In the genomic region with DNA sequence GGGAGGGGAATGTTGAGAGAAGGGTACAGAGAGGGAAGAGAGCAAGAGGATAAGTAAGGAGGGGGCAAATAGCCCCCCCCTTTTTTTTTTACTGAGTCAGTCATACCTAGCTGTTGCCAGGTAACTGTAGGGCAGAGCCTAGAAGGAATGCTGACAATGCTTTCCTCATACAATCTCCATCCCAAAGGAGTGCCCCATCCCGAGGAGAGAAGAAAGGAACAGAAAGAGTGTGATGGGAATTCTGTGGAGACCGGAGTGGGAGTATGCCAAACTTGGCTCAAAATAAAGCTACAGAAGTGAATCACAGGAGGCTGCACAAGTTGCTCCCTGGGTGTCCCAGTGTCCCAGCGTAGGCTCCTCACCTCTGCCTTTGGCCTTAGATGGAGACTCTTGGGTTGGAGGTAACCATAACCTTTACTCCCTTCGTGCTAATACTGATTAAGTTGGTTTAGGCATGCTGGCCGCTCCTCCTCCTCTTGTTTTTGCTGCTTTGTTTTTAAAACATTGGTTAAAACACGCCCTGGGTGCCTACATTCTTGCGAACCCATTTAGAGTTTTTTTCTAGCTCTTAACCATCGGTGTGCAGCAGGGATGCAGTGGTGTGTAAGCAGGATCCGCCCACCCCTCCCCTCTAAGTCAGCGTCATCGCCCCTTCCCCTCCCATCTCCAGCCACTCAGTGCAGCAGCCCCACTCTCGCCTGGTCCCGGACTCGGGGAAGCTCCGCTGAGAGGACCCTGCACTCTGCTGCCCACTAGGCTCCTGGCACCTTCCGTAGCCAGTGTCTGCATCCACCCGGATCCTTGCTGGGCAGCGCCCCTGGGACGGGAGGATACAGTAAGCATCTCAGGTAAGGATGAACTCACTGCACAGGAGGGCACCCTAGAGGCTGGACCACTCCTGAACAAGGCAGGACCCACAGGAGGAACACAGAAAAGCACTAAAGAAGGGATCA, we compare ENCODE assay signal across 9 mouse cellular contexts. TPM values are rescaled to one million over a fixed set of nuclear protein-coding genes. Genes with fewer than 3 reads are reported as not detected.
DNase-seq lines count a peak whose midpoint lies in the region; ATAC-seq and TF ChIP-seq lines count a peak whose summit lies in the region.
"Had no signal": no experiment of that assay in that cellular context is flagged by ENCODE, and none has a peak within 500 bp of the region (broad histone marks: within the 10 kb centered on the region; RNA-seq: fewer than 3 reads in every experiment).

TSS of gene Prss35 (plus strand) at position 691 of the 953 bp plus-strand sequence.

- peaks cover 17% of the 10 kb centered on the region for H3K27me3 ChIP-seq in limb, embryonic 10.5 days (ENCODE audit: low read depth, poor library complexity, severe bottlenecking)
- H3K27me3 ChIP-seq in neural tube, embryonic 14.5 days (ENCODE audit: control insufficient read depth, insufficient read depth, low read length), result no peaks in the 10 kb centered on the region

- peak within 1 kb of the TSS; percentile 46 for H3K4me3 ChIP-seq in left cerebral cortex, adult 2 months
- peak within 1 kb of the TSS; percentile 50 for H3K4me3 ChIP-seq in limb, embryonic 10.5 days
- peak within 1 kb of the TSS; percentile 32 for H3K4me3 ChIP-seq in neural tube, embryonic 14.5 days (ENCODE audit: low read depth, low read length)

- H3K9ac ChIP-seq in neural tube, embryonic 14.5 days (replicated peaks; ENCODE audit: low read depth, low read length), result peak within 1 kb of the TSS; percentile 54
- H3K9ac ChIP-seq: liver, embryonic 14.5 days had no signal

- H3K4me2 ChIP-seq in neural tube, embryonic 14.5 days (ENCODE audit: low read depth, low read length), result peak within 1 kb of the TSS; percentile 67

- no peak within 1 kb of the TSS for H3K27ac ChIP-seq in left cerebral cortex, adult 2 months
- H3K27ac ChIP-seq in limb, embryonic 10.5 days, result peak within 1 kb of the TSS; percentile 27; the same call in 1 of the 2 replicates
- H3K27ac ChIP-seq in neural tube, embryonic 14.5 days (ENCODE audit: low read depth, low read length), result no peak within 1 kb of the TSS
- H3K27ac ChIP-seq: liver, embryonic 14.5 days had no signal

- intact Hi-C loops in left cerebral cortex, adult 2 months (cut with DNase I), result loop anchor here (5.0 to 10.0 kb wide), 2 partner anchors 46 to 278 kb away; partner anchors contain the start of genes Dop1a, Me1 and Ube2cbp

- H3K4me1 ChIP-seq in limb, embryonic 10.5 days, result peaks cover 18% of the 10 kb centered on the region
- peaks cover 6% of the 10 kb centered on the region; the same call in 1 of the 2 replicates for H3K4me1 ChIP-seq in neural tube, embryonic 14.5 days (ENCODE audit: control insufficient read depth, insufficient read depth, low read length)

- peak; percentile 94 for ATAC-seq in neural tube, embryonic 14.5 days (ENCODE audit: low read depth)

- no peak; the same call in none of the 2 replicates for TF ChIP-seq CTCF in left cerebral cortex, adult 2 months (IDR thresholded peaks at IDR 0.05)

- peak in 1 of 2 experiments; percentile 35 for DNase-seq in left cerebral cortex, adult 2 months (ENCODE audit: extremely low spot score in 1 of 2, low spot score in 2 of 2)
- DNase-seq in left cerebral cortex, adult 9 months (ENCODE audit: low spot score in 2 of 2), result no peak
- peak; percentile 19 to 23 for DNase-seq in adrenal gland, postnatal 4 days (ENCODE audit: low spot score in 2 of 2)
- DNase-seq in gastrocnemius, postnatal 25 days, result peak; percentile 12
- peak; percentile 69 for DNase-seq in limb, embryonic 10.5 days (ENCODE audit: low spot score)
- no peak for DNase-seq in thymus, postnatal 0 days (ENCODE audit: low spot score)
- DNase-seq in spleen, postnatal 14 days (ENCODE audit: low spot score in 2 of 2), result no peak

- no peaks in the 10 kb centered on the region for H3K9me3 ChIP-seq in limb, embryonic 10.5 days (replicated peaks)
- no peaks in the 10 kb centered on the region for H3K9me3 ChIP-seq in neural tube, embryonic 14.5 days (ENCODE audit: control insufficient read depth, low read length)

- no peaks in the 10 kb centered on the region for H3K36me3 ChIP-seq in limb, embryonic 10.5 days
- no peaks in the 10 kb centered on the region for H3K36me3 ChIP-seq in neural tube, embryonic 14.5 days (ENCODE audit: control insufficient read depth, insufficient read depth, low read length)

- 6% methylated on average over 19 of the region's 19 CpGs for WGBS in limb, embryonic 10.5 days
- WGBS in neural tube, embryonic 14.5 days, result 2% methylated on average over 19 of the region's 19 CpGs

RNA-seq across cellular contexts. Expression of gene Prss35, which starts in this region (rescaled TPM):
- total RNA-seq in left cerebral cortex, adult 2 months (2021), result 1 to 10 TPM; 2.0 to 2.5 TPM
- total RNA-seq in adrenal gland, postnatal 4 days (2021), result 100 to 1,000 TPM in 1 of 2 experiments, 10 to 100 TPM in 1; 97.7 to 108 TPM
- total RNA-seq in gastrocnemius, postnatal 25 days (2021), result under 1 TPM in 1 of 2 experiments, not detected in 1; 0.28 TPM
- polyA plus RNA-seq in limb, embryonic 10.5 days (2016; fragmentation: Nextera tagmentation; extraction: Ambion mirVana), result 1.8 and 2.3 TPM in 2 replicates
- polyA plus RNA-seq in neural tube, embryonic 14.5 days (2014; fragmentation: Nextera tagmentation; extraction: Ambion mirVana), result 4.2 and 11.9 TPM in 2 replicates
- 0.35 and 1.4 TPM in 2 replicates for polyA plus RNA-seq in thymus, postnatal 0 days (2015; fragmentation: Nextera tagmentation; extraction: Ambion mirVana)

Comparison
In these comparisons a context has a peak if more than half of its experiments do, and no peak if none do; other contexts are left out.
1. RNA of gene Prss35 (total RNA-seq): 97.7 to 108 TPM in adrenal gland, postnatal 4 days; 2.0 to 2.5 TPM in left cerebral cortex, adult 2 months and 0.28 TPM in gastrocnemius, postnatal 25 days; every median in the first group is over 10 times any median in the second.
2. Peak in DNase-seq in gastrocnemius, postnatal 25 days; RNA of the gene not detected or under 1 TPM.
3. DNase-seq: peak in adrenal gland, postnatal 4 days (2 of 2) and limb, embryonic 10.5 days (single experiment); none in left cerebral cortex, adult 9 months (0 of 2), thymus, postnatal 0 days (single experiment) and spleen, postnatal 14 days (0 of 2).
4. Peak in every context shown above with its lines, with median percentiles within 50 percentile points of each other: H3K4me3 ChIP-seq.